Mouse (Mus musculus) neural tube, postnatal 0 days (tissue): ENCODE measurements around the gene Olfr199. TPM values are rescaled to one million over a fixed set of nuclear protein-coding genes. Genes with fewer than 3 reads are reported as not detected.

Experiments
- polyA plus RNA-seq: library from polyadenylated mRNA; unstranded; fragments of >200 nt; fragmentation: Nextera tagmentation; extraction: Ambion mirVana; gene quantifications from 2 replicates; pipeline ENCODE4 v1.2.1, GENCODE M21; 2015

Gene Olfr199
- polyA plus RNA-seq, result not detected in 2 replicates

GRCm38 (mm10) chr16:59219667-59220066, at the start of gene Olfr199:
TSS of gene Olfr199 (minus strand) at chr16:59219767.

GRCm38 (mm10) chr16:59203433-59203832, 16.1 kb downstream of the Olfr199 start, which contains the start of gene Olfr198:
TSS of gene Olfr198 (minus strand) at chr16:59203533.

GRCm38 (mm10) chr16:59170354-59170753, 49.2 kb downstream of the Olfr199 start, which contains the start of gene Olfr196:
TSS of gene Olfr196 (minus strand) at chr16:59170454.

Other genes starting within 250 kb of the Olfr199 start
- gene Olfr183, start 224.4 kb downstream of the Olfr199 start, polyA plus RNA-seq, result not detected in 2 replicates
- not detected in 2 replicates for gene Olfr186, start 189.5 kb downstream of the Olfr199 start, polyA plus RNA-seq
- not detected in 2 replicates for gene Olfr187, start 180.0 kb downstream of the Olfr199 start, polyA plus RNA-seq
- not detected in 2 replicates for gene Olfr190, start 141.8 kb downstream of the Olfr199 start, polyA plus RNA-seq
- gene Olfr191, start 129.9 kb downstream of the Olfr199 start, polyA plus RNA-seq, result not detected in 2 replicates
- not detected in 2 replicates for gene Olfr193, start 107.9 kb downstream of the Olfr199 start, polyA plus RNA-seq
- not detected in 2 replicates for gene Olfr194, start 98.7 kb downstream of the Olfr199 start, polyA plus RNA-seq
- gene Olfr195, start 72.7 kb downstream of the Olfr199 start, polyA plus RNA-seq, result not detected in 2 replicates
- not detected in 2 replicates for gene Olfr196, start 49.3 kb downstream of the Olfr199 start, polyA plus RNA-seq
- gene Olfr198, start 16.2 kb downstream of the Olfr199 start, polyA plus RNA-seq, result not detected in 2 replicates
- not detected in 2 replicates for gene Olfr201, start 52.9 kb upstream of the Olfr199 start, polyA plus RNA-seq
- not detected in 2 replicates for gene Olfr202, start 67.0 kb upstream of the Olfr199 start, polyA plus RNA-seq
- gene Olfr203, start 79.1 kb upstream of the Olfr199 start, polyA plus RNA-seq, result not detected in 2 replicates
- gene Olfr204, start 98.5 kb upstream of the Olfr199 start, polyA plus RNA-seq, result not detected in 2 replicates
- not detected in 2 replicates for gene Olfr205, start 111.4 kb upstream of the Olfr199 start, polyA plus RNA-seq
- gene Olfr206, start 129.5 kb upstream of the Olfr199 start, polyA plus RNA-seq, result not detected in 2 replicates
- gene Olfr209, start 144.2 kb upstream of the Olfr199 start, polyA plus RNA-seq, result not detected in 2 replicates
- 0.06 TPM in 1 of 2 replicates, not detected in the other for gene Gabrr3, start 187.6 kb upstream of the Olfr199 start, polyA plus RNA-seq